Comparison of ENCODE assay signal across 23 mouse cellular contexts in the genomic region with DNA sequence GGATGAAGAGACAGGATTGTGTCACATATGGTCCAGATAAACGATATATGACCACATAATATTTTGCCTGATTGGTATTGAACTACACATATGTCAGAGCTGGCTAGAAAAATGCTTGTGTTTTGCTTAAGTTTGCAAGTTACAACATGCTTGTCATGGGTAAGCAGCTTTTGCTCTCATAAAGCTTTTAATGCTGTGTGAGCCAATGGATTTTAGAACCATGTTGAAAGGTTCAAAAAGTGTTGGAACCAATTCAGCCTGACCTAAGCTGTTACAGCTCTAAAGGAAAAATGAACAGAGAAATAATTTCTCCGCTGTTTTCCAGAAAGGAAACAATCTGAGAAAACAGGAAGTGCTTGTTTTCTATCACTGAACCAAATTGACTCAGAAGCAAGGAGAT.
DNase-seq lines count a peak whose midpoint lies in the region; ATAC-seq and TF ChIP-seq lines count a peak whose summit lies in the region.
"Had no signal": no experiment of that assay in that cellular context is flagged by ENCODE, and none has a peak within 500 bp of the region (broad histone marks: within the 10 kb centered on the region; RNA-seq: fewer than 3 reads in every experiment).

No protein-coding gene starts in this region.

- no peaks in the 10 kb centered on the region for H3K36me3 ChIP-seq in lung, postnatal 0 days (ENCODE audit: insufficient read depth, low read length)
- H3K36me3 ChIP-seq: embryonic facial prominence, embryonic 12.5 days; kidney, embryonic 15.5 days; limb, embryonic 13.5 days; liver, embryonic 13.5 days had no signal

- no peak for DNase-seq in gastrocnemius, adult 2 months
- no peak for DNase-seq in gastrocnemius, postnatal 36 days
- peak; percentile 4 for DNase-seq in kidney, adult 9 months
- DNase-seq in kidney, adult 18-20 months: no peak
- DNase-seq in lung, postnatal 0 days (ENCODE audit: low spot score): peak; percentile 26
- no peak for DNase-seq in lung, adult 18-20 months
- DNase-seq in layer of hippocampus, adult 9-11 months: no peak
- DNase-seq: adrenal gland, adult 2 months; cerebellum, postnatal 14 days; heart, postnatal 4 days; liver, embryonic 13.5 days; thymus, postnatal 14 days had no signal

- TF ChIP-seq CTCF in gastrocnemius, adult 2 months (IDR thresholded peaks at IDR 0.05): no peak
- TF ChIP-seq CTCF in lung, postnatal 0 days (IDR thresholded peaks at IDR 0.05): no peak

- H3K4me1 ChIP-seq in lung, postnatal 0 days (ENCODE audit: insufficient read depth, low read depth, low read length): no peaks in the 10 kb centered on the region
- H3K4me1 ChIP-seq: embryonic facial prominence, embryonic 12.5 days; kidney, embryonic 15.5 days; limb, embryonic 13.5 days; liver, embryonic 13.5 days; midbrain, embryonic 15.5 days; neural tube, embryonic 12.5 days had no signal

- 57% methylated on average over 2 of the region's 2 CpGs for WGBS in lung, postnatal 0 days

- ATAC-seq in lung, postnatal 0 days: no peak
- ATAC-seq: CD4-positive, CD25-positive, alpha-beta regulatory T cell, adult 4 months; forebrain, embryonic 16.5 days; inflammation-experienced regulatory T-cells, adult 6 months; midbrain, embryonic 15.5 days; Patski had no signal

- intact Hi-C loops in gastrocnemius, adult 2 months (cut with DNase I): no loop called here
- intact Hi-C loops in gastrocnemius, postnatal 36 days (cut with DNase I): no loop called here

- no peak for TF ChIP-seq EP300 in lung, postnatal 0 days (IDR thresholded peaks at IDR 0.05)

- peak overlapping the region; percentile 10; the same call in 1 of the 2 replicates for H3K27ac ChIP-seq in gastrocnemius, adult 2 months
- no peak overlapping the region for H3K27ac ChIP-seq in lung, postnatal 0 days (ENCODE audit: low read length)
- H3K27ac ChIP-seq: embryonic facial prominence, embryonic 12.5 days; hindbrain, embryonic 14.5 days; kidney, embryonic 15.5 days; limb, embryonic 13.5 days; liver, embryonic 13.5 days; macrophage; midbrain, embryonic 15.5 days; neural tube, embryonic 12.5 days had no signal

- H3K9ac ChIP-seq in lung, postnatal 0 days (replicated peaks; ENCODE audit: low read depth): no peak overlapping the region
- H3K9ac ChIP-seq: embryonic facial prominence, embryonic 12.5 days; hindbrain, embryonic 14.5 days; kidney, embryonic 15.5 days; limb, embryonic 13.5 days; liver, embryonic 13.5 days; midbrain, embryonic 15.5 days; neural tube, embryonic 12.5 days had no signal

- no peak overlapping the region for H3K4me3 ChIP-seq in gastrocnemius, adult 2 months
- no peak overlapping the region for H3K4me3 ChIP-seq in lung, postnatal 0 days (ENCODE audit: low read depth, low read length)
- H3K4me3 ChIP-seq: embryonic facial prominence, embryonic 12.5 days; kidney, embryonic 15.5 days; limb, embryonic 13.5 days; liver, embryonic 13.5 days; midbrain, embryonic 15.5 days; neural tube, embryonic 12.5 days had no signal

- H3K4me2 ChIP-seq in lung, postnatal 0 days (replicated peaks; ENCODE audit: low read depth, low read length): no peak overlapping the region
- H3K4me2 ChIP-seq: embryonic facial prominence, embryonic 12.5 days; hindbrain, embryonic 14.5 days; kidney, embryonic 15.5 days; limb, embryonic 13.5 days; liver, embryonic 13.5 days; midbrain, embryonic 15.5 days; neural tube, embryonic 12.5 days had no signal

- H3K9me3 ChIP-seq in lung, postnatal 0 days (ENCODE audit: low read length): no peaks in the 10 kb centered on the region
- H3K9me3 ChIP-seq: embryonic facial prominence, embryonic 12.5 days; kidney, embryonic 15.5 days; limb, embryonic 13.5 days; liver, embryonic 13.5 days; midbrain, embryonic 15.5 days; neural tube, embryonic 12.5 days had no signal

- no peaks in the 10 kb centered on the region for H3K27me3 ChIP-seq in lung, postnatal 0 days (replicated peaks; ENCODE audit: insufficient read depth, low read length)
- H3K27me3 ChIP-seq: embryonic facial prominence, embryonic 12.5 days; kidney, embryonic 15.5 days; limb, embryonic 13.5 days; liver, embryonic 13.5 days; midbrain, embryonic 15.5 days; neural tube, embryonic 12.5 days had no signal

Comparison
In these comparisons a context has a peak if more than half of its experiments do, and no peak if none do; other contexts are left out.
1. DNase-seq: peak in kidney, adult 9 months (single experiment) and lung, postnatal 0 days (single experiment); none in gastrocnemius, adult 2 months (single experiment), gastrocnemius, postnatal 36 days (0 of 2), kidney, adult 18-20 months (single experiment), lung, adult 18-20 months (0 of 2) and layer of hippocampus, adult 9-11 months (single experiment).